Mouse (Mus musculus) retina, adult 2 months (tissue): Measurements from ENCODE around the gene Pgm5.
A peak's percentile ranks its signal among the peaks of the same experiment; 100 is the strongest.

Experiments
- DNase-seq: peaks from one replicate; pipeline ENCODE4 v3.0.0-alpha.2; 2012; ENCODE audit warnings: low read depth, low spot score

Pgm5 gene

DNA sequence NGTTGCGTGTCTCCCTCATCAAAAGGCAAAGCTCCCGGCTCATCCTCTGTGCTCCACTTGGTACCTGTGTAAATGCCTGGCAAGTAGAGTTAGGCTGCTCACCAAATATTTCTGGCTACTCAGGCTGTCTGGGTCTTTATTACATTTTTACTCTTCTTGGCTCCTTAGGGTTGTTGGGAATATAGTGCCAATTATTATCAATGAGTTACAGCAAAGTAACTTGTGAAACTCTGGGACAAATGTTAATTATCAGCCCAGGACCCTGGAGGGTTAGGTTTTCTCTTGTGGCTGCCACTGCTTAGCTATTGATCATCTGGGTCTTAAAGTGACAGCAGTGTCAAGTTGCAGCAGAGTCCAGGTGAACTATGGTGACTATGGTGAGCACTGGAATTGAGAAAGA lies 199.3 kb downstream of the Pgm5 start:
- no peak for DNase-seq

GRCm38 (mm10) chr19:24656981-24657380 lies 204.7 kb downstream of the Pgm5 start:
- DNase-seq, result no peak

DNA sequence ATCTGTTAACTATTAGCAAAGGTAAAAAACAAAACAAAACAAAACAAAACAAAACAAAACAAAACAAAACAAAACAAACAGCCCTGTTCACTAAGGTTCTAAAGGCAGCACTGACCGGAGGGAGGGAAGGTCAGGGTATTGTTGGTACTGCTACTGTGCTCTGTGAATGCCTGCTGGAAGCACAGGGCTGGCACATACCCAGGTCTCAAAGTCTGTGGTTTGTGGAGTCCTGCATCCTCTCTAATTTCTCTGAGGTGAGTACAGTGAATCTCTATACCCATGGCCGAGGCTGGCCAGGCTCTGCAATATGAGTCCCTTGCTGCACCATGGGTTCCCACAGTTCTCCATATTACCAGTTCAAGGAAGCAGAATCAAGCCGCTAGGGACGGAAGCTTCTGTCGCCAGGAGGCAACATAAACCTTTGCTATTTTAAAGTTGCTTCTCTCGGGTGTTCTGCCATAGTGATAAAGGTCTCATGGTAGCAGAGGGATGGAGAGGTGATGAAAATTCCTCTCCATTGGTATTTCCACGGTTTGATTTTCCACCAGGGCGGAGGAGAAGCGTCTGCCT lies 208.3 kb downstream of the Pgm5 start:
- no peak for DNase-seq

DNA sequence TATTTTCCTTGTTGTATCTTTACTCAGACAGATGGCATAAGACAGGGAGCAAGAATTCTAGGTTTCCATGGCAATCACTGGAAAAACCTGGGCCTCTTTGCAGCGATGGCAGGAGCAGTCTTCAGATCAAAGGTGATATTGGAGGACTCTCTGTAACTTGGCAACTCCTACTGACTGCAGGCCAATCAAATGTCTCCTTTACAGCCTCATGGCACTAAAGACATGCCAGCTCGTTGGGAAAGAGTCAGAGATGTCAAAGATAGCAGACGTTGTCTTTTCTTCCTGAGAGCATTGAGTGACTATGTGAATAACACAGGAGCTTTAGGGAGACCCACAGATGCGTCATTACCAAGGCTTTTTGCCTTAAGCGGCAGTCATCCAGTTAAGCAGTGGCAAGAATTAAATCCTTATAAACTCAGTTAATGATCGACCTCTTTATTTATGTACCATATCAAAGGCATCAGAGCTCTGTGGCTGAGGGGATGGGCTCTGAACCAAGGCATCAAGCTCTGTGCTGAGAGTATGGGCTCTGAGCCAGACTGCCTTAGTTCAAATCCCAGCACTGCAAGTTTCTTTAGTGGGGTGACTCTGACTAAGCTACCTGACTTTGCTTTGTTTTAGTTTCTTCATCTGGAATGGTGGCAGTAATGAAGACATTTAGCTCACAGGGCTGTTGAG lies 209.2 kb downstream of the Pgm5 start:
- no peak for DNase-seq

- DNase-seq, result no peak
These were observed 210.1 kb downstream of the Pgm5 start for GRCm38 (mm10) chr19:24651595-24651994.

GRCm38 (mm10) chr19:24650428-24650827 lies 211.2 kb downstream of the Pgm5 start:
- DNase-seq, result no peak

- no peak for DNase-seq
These were observed 213.6 kb downstream of the Pgm5 start for GRCm38 (mm10) chr19:24648016-24648415.

DNA sequence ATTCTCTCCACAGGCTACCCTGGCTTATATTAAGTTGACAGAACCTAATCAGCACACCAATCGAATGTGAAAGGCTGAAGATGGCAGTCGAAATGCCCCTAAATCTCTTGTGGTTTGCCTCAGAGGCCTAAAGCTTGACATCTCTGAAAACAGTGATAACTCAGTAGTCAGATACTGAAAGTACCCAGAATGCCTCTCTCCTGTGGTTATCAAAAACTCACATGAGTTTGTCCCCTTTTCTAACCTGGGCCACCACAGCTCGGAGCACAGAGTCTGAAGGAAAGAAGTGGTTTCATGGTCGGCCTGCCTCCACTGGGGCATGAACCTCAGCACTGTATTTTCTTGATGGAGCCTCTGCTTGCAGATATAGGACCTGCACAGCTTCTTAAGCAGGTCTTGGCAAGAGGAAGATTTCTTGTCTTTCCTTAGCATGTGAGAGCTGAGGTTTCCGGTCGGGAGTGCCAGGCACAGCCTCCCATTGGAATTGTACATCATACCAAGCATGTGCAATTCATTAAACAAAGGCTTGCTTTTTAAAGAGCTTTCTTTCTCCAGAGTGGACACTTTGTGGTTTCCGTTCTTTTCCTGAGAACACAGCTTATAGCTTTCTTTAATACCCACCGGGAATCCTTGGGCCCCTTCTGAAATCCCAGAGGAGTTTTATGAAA lies 215.4 kb downstream of the Pgm5 start:
- DNase-seq, result no peak

GRCm38 (mm10) chr19:24644971-24645370 lies 216.7 kb downstream of the Pgm5 start:
- no peak for DNase-seq

GRCm38 (mm10) chr19:24640982-24641381 lies 220.7 kb downstream of the Pgm5 start:
- DNase-seq, result no peak

DNA sequence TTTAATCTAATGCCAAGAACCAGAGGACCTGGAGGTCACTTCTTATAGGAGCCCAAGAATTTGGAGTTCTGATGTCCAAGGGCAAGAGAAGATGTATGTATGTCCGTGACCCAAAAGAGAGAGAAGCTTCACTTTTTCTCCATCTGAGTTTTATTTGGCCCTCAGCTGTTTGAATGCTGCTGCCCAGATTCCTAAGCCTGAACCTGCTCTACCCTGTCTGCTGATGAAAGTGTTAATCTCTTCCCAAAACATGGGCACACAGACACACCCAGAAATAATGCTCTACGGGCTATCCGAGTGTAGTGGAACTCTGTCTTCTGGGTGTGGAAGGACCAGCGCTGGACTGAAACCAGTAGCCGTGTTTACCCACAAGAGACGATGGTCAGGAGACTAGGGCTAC lies 223.7 kb downstream of the Pgm5 start:
- DNase-seq, result no peak

DNA sequence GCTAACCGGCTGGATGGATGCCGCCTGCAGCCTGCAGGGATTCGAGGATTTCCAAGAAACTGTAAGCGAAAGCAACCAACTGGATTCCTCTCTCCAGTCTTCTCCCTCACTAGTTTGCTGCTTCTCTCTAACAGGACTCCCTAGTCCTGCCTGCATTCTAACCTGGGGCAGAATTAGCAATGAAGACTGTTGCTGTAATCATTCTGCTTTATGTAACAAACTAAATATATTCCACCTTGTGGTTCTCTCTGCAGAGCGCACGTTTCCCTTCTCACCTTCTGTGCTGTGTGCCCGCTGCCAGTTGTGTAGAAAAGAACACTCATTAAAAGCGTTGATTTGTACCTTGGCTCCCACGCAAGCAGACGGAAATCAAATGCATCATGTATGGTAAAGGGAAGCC lies 225.0 kb downstream of the Pgm5 start:
- DNase-seq, result no peak

DNA sequence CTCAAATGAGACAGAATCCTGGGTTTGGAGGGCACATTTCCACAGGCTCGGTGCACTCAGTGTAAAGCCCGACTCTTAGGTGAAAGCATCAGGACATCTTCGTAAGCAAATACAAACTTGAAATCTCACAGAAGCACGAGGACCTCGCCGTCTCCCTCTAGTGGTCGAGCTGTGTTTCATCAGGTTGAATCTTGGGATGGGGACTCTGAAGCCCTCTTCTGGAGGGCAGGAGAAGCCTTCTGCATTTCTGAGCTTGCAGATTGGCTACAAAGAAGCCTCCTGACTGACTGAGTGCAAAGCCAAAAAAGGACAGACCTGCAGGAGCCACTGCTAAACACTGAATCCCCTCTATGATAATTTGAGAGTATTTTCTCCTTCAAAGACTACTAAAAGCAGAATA lies 227.1 kb downstream of the Pgm5 start:
- peak; percentile 29 for DNase-seq
